Mouse (Mus musculus): ENCODE results near the gene Psmd1.
"Not testable (repeated sequence)": the region's sequence is repeated elsewhere in the genome, so short reads cannot be mapped to it uniquely, and the experiment has no call there.

Psmd1 gene

DNA sequence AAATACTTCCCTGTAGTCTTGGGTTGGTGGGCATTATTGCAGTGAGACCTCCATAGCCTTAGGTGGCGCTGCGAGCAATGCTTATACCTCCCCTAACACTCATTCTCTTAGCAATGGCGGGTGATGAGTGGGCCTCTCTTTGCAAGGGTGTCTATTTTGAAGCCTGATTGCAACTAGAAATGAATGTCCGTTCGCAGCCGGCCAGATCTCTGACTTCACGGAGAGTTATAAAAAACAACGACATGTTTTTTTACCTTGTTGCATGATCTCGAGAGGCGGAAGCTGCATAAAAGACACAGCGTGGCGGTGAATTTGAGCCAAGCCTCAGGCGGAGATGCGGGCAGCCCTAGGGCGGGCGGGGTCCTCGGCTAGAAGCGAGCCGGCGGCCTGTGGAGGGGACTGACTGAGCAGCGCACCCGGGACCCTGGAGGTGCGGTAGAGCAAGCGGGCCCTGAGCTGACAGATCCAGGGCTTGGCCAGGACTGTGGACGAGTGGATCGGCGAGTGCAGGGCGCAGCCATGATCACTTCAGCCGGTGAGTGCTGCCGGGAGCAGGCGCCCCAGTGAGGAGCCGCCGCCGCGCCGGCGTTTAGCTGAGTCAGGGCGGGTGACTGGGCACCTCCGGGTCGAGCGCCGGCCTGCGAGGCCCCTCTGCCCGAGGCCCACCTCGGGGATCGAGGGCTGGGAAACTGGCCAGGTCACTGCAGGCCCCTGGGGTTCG lies at the start of gene Psmd1:
Gene Psmd1, plus strand, starts transcription at position 117 of the 721 bp plus-strand sequence.
- peak; percentile 95 for DNase-seq (ENCODE audit: low spot score)

DNA sequence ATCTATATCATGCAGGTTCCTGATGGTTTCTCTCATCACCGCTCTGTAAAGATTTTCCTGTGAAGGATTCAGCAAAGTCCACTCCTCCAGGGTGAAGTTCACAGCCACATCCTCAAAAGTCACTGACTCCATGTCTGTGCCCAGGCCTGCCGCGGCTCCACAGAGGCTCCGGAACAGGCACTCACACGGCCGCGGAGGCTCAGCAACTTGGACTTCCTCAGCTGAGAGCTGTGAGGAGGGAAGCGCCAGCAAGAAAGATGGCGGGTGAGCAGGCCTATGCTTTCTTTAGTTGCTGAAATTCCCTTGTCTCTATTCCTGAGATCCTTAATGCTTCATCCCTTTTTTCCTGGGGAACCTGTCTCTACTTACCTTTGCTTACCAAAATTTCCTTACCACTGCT lies 48.4 kb upstream of the Psmd1 start:
- DNase-seq (ENCODE audit: low spot score) = not testable (repeated sequence)

GRCm38 (mm10) chr1:86016516-86016915 lies 47.7 kb upstream of the Psmd1 start, which contains the start of gene Spata3:
Gene Spata3 (plus strand): TSS chr1:86016816.
- DNase-seq (ENCODE audit: low spot score) = no peak

GRCm38 (mm10) chr1:86018235-86019055 lies 45.7 kb upstream of the Psmd1 start:
- DNase-seq (ENCODE audit: low spot score) = no peak

GRCm38 (mm10) chr1:86021365-86021989 lies 42.7 kb upstream of the Psmd1 start:
- no peak for DNase-seq (ENCODE audit: low spot score)

DNA sequence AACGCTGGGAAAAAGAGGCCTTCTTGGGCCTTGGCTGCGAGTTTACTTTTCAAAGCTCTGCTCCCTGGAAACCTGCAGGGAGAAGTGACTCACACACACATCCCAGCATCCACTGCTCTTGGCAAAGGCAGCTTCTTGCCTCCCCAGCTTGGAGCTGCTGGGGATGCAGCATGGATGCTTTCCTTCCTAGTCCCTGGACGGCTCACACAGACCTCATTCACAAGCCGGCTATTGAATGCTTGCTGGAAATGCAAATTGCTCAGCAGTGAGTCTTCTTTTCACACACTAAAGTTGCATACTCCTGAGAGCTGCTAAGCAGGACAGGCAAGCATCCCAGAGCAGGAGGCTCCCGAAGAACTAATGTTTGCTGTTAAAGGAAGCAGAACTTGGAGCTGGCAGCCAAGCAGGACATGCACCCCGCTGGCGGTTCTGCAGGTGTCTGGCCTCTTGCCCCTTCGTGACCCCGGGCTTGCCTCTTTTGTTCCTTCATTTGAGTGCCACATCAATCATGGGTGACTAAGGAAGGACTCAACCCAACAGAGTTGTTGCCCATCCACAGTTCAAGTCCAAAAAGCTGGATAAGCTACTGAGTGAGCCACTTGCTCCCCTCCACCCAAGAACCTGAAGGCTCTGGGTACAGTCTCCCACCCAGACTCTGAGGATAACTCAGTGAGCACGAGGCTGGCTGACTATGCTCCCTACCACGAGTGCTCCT lies 31.8 kb upstream of the Psmd1 start:
- no peak for DNase-seq (ENCODE audit: low spot score)

- no peak for DNase-seq (ENCODE audit: low spot score)
Observed at GRCm38 (mm10) chr1:86038191-86038951, 25.8 kb upstream of the Psmd1 start.

DNA sequence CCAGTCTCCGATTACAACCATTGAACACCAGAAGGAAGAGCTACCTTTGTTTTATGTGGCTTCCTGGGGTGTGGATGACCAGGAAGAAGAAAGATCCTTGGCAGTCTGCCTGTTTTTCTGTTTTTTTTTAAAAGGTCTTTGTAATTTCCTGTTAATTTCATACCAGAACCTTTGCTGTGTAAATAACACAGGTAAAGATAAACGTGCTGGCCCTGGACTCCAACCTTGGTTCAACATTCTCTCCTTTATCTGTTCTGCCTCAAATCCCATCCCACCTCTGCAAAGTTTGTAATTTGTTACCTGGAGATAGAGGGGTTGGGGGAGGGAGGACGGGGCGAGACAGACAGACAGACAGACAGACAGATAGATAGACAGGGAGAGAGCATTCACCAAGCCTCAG lies 24.1 kb upstream of the Psmd1 start:
- no peak for DNase-seq (ENCODE audit: low spot score)

DNA sequence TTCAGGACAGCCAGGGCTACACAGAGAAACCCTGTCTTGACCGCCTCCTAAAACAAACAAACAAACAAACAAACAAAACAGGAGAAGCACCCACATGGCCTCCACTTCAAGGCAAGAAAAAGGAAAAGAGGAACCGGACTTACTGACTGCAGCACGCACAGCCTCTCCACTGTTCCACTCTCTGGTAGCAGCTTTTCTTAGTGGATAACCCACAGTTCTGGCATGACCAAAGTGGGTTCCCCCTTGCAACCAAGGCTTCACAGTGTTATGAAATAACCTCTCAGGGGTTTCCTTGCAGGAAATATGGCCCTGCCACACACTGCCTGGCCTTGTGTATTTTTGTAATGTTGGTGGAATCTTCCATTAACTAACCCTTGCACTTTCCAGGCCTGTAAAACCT lies 23.4 kb upstream of the Psmd1 start:
- no peak for DNase-seq (ENCODE audit: low spot score)

DNA sequence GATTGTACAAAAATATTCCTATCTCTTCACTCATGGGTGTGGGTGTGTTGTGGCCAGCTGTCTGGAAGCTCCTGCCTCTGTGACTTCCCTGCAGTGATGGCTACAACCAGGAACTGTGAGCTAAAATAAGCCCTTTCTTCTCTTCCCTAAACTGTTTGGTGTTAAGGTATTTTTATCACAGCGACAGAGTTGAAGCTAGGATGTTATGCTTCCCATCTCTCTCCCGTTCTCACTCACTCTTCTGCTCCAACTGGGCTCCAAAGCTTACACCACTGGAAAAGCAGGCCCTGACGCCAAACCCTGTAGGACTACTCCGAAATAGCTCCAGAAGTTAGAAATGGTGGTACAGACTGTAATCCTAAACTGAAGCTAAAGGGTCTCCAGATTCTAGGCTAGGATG lies 19.1 kb upstream of the Psmd1 start:
- no peak for DNase-seq (ENCODE audit: low spot score)

GRCm38 (mm10) chr1:86045848-86046805 lies 18.1 kb upstream of the Psmd1 start, which contains the start of gene 2810459M11Rik:
Gene 2810459M11Rik (plus strand): TSS chr1:86045863.
- DNase-seq (ENCODE audit: low spot score) = no peak

DNA sequence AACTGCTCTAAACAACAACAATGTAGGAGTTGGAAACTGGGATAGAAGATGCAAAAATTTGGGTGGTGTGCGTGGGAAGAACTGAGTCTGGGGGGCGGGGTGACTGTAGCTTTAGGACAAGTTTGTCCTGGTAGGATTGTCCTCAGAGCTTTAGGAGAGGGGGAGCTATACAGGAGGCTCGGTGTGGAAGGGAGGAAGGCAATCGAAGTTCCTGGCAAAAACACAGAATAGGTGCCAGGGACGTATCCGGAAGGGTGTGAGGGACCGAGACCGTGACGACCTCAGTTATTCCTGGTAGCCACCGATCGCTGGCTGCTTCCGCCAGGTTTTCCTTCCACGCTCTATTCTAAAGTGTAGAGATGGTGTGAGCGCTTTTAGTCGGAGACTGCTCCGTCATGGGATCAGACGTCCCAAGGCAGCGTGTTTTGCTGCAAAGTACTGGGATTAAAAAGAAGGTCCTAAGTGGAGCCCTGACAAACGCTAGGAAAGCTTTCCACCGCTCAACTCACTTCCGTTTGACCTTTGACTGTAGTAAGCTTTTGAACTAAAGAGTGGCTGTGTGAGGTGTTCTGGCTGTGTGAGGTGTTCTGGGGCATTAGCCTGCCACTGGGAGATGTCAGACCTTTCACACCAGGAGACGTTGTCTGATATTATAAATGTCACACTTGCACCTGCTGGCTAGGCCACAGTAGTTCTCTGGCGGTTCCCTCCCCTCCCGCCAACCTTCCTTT lies 17.2 kb upstream of the Psmd1 start:
- no peak for DNase-seq (ENCODE audit: low spot score)

DNA sequence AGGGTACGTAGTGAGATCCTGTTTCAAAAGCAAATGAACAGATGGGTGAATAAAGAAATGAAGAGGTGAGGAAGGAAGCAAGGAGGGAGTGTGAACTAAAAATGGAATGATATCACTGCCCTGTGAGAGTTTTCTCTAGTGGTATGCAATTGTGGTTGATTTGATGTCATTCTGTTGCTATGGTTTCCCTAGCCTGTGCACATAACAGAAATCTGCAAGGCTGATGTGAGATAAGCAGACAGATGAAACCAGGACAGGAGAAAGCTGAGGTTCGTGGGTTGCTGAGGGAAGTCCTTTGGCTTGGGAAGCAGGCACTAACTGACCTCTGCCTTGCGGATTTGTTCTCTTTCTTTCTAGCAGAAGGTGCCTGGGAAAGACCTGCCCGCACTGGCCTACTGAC lies 16.0 kb upstream of the Psmd1 start:
- no peak for DNase-seq (ENCODE audit: low spot score)

GRCm38 (mm10) chr1:86048744-86049143 lies 15.4 kb upstream of the Psmd1 start:
- DNase-seq (ENCODE audit: low spot score) = no peak

DNA sequence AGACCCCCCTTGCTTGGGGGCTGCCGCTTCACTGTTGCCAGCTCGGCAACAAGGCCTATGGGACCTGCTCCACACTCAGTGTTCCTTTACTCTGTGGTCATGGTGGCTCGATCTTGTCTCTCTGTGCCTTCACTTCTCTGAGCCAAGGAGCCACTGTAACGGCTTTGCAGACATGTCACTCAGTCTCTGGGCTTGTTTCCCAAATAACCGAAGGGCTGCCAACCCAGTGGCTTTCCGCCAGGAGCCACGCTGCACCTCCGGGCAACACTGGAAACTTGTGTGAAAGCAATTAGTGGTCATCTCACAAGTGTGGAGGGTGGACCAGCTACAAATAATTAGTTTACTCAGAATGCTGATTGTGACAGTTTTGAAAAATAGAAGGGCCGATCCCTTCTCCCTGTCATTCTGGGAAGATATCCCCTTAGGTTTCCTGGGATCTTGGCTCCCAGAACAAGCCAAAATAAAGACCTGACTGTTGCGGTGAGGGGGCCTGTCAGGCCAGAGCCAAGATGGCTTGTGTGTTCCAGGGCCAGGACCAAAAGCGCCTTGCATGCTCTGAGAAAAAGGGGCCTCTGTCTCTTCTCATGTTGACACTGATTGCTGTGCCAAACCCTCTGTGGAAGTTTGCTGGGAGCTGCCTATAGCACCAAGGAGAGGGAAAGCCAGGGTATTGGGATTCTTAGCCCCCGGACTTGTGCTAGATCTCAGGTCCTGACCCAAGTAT lies 10.8 kb upstream of the Psmd1 start:
- DNase-seq (ENCODE audit: low spot score) = no peak

DNA sequence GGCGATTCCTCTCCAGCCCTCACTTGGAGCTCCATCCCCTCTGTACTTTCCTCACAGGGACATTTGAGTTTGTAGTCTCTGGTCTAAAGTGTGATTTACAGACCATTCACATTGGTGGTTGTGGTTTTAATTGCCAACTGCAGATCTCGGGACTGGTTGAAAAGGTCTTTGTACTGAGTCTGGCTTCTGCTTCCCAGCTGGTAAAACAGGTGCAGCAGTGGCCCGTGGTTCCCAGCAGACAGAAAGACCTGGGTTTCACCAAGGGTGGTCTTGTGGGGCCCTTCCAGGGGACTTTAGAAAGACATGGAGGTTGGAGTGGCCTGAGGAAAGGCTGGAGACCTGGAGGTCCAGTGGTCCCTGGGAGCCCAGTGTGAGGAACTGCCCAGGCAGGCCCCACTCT lies 9.2 kb upstream of the Psmd1 start:
- no peak for DNase-seq (ENCODE audit: low spot score)

DNA sequence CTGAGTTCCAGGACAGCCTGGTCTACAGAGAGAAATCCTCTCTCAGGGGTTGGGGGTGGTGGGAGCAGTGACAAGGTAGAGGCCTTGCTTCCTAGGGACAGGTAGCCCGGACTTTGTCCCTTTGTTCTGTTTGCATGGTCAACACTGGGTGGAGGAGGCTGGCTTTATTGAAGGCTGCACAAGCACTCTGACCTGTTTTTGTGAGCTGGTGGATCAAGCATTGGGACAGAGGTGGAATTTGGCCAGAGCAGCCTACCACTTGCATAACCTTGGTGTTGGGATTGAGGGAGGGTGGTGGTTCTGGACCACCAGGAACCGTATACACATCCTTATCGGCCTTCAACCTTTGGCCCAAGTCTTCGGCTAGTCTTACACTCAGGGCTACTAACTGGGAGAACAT lies 7.9 kb upstream of the Psmd1 start:
- DNase-seq (ENCODE audit: low spot score) = no peak

DNA sequence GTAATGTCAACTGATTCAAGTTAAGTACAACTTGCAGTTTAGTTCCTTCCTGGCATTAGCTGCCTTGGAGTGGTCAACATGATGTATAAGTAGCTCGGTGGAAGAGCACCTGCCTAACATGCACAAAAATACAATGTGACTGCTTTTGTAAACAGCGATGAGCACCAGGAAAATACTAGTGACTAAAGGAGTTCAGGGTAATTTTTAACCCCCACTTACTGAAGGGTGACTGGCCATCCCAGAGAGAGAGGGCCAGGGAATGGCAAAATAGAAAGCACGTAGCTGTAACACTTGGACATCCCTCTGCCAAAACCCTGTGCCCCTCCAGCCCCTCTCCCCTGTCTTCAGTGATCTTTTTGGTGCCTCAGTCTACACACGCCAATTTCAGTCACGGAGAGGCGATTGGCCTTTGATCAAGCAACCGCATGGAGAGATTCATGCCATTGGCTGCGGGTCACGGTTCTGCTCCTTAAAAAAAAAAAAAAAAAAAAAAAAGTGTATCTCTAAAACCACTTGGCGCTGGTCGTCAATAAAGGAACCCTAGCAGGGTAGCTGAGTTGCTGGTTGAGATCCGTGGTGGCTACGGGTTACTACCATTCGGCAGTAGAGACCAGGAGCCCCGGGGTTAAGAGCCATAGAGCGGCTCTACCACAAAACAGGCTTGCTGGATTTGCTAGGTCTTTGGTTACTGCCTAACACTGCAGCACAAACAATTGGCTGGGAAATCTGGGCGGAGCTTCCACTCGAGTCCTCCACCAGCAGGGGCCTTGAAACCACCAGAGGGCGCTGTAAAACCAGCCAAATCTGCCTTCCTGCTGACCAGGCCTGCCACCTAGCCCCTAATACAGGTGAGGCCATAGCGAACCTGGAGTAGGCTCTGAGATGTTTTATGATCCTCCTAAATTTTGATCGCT lies 5.1 kb upstream of the Psmd1 start:
- DNase-seq (ENCODE audit: low spot score) = peak; percentile 95
